Mouse (Mus musculus) kidney, embryonic 15.5 days (tissue): ENCODE measurements around the gene Plxna4. TPM values are rescaled to one million over a fixed set of nuclear protein-coding genes. Genes with fewer than 3 reads are reported as not detected.

Experiments used
- ATAC-seq: fragments of 200-750 bp; cut with Nextera tagmentation; replicated peaks from 2 replicates; pipeline ENCODE4 v1.8.0; 2017; ENCODE audit warnings: moderate TSS enrichment; ENCODE audit not compliant: low FRiP score
- H3K27ac ChIP-seq: fragments of 300-500 bp; sonication (generic); 2 replicates; pipeline ENCODE4 v1.5.1; 2015; ENCODE audit warnings: mild to moderate bottlenecking, inconsistent platforms
- H3K27me3 ChIP-seq: fragments of 300-500 bp; sonication (generic); 2 replicates; pipeline ENCODE4 v1.6.1; 2015; ENCODE audit warnings: inconsistent platforms
- H3K36me3 ChIP-seq: fragments of 300-500 bp; sonication (generic); 2 replicates; pipeline ENCODE4 v1.6.1; 2015; ENCODE audit warnings: inconsistent platforms
- H3K4me1 ChIP-seq: fragments of 300-500 bp; sonication (generic); 2 replicates; pipeline ENCODE4 v1.6.1; 2015; ENCODE audit warnings: inconsistent platforms
- H3K4me2 ChIP-seq: fragments of 300-500 bp; sonication (generic); 2 replicates; pipeline ENCODE4 v1.6.1; 2015; ENCODE audit warnings: moderate library complexity, mild to moderate bottlenecking, inconsistent platforms
- H3K4me3 ChIP-seq: fragments of 300-500 bp; sonication (generic); replicated peaks from 2 replicates; pipeline ENCODE4 v1.5.1; 2015; ENCODE audit warnings: mild to moderate bottlenecking, inconsistent platforms
- H3K9ac ChIP-seq: fragments of 300-500 bp; sonication (generic); 2 replicates; pipeline ENCODE4 v1.6.1; 2015; ENCODE audit warnings: mild to moderate bottlenecking, inconsistent platforms
- H3K9me3 ChIP-seq: fragments of 300-500 bp; sonication (generic); replicated peaks from 2 replicates; pipeline ENCODE4 v1.6.1; 2016; ENCODE audit warnings: inconsistent platforms
- WGBS: fragments of 180-500 bp; shearing (Covaris S2); methylation state at CpG from one replicate; pipeline ENCODE4 v1.1.7; 2015; ENCODE audit warnings: mixed read lengths; 5-methylcytosine and 5-hydroxymethylcytosine counted together
- polyA plus RNA-seq: library from polyadenylated mRNA; unstranded; fragments of >200 nt; fragmentation: Nextera tagmentation; extraction: Ambion mirVana; gene quantifications from 2 replicates; pipeline ENCODE4 v1.2.1, GENCODE M21; 2015

Gene Plxna4
- polyA plus RNA-seq, 1 experiment from 2014 or later: 2.0 TPM

- Histone ChIP-seq H3K27ac (no peak overlapping the region), H3K4me3 (no peak overlapping the region), H3K4me2 (no peak overlapping the region), H3K27me3 (no peaks in the 10 kb centered on the region), H3K4me1 (0 out of 2 replicates have a peak, but pooled peaks cover 7% of the 10 kb centered on the region), H3K9me3 (no peaks in the 10 kb centered on the region), H3K9ac (no peak overlapping the region), H3K36me3 (no peaks in the 10 kb centered on the region)
- ATAC-seq: no peak
- 69% methylated on average over 8 of the region's 8 CpGs for WGBS
Measured at GRCm38 (mm10) chr6:32465129-32465528, 122.9 kb downstream of the Plxna4 start.

GRCm38 (mm10) chr6:32464637-32465036 is 123.4 kb downstream of the Plxna4 start:
- no peaks in the 10 kb centered on the region for H3K36me3 ChIP-seq
- 0 out of 2 replicates have a peak, but pooled peaks cover 7% of the 10 kb centered on the region for H3K4me1 ChIP-seq
- H3K4me2 ChIP-seq: no peak overlapping the region
- H3K4me3 ChIP-seq: no peak overlapping the region
- no peak for ATAC-seq
- H3K9ac ChIP-seq: no peak overlapping the region
- H3K9me3 ChIP-seq: no peaks in the 10 kb centered on the region
- 24% methylated on average over 8 of the region's 8 CpGs for WGBS
- H3K27ac ChIP-seq: no peak overlapping the region
- H3K27me3 ChIP-seq: no peaks in the 10 kb centered on the region

- Histone ChIP-seq H3K9me3 (no peaks in the 10 kb centered on the region), H3K27me3 (no peaks in the 10 kb centered on the region), H3K36me3 (no peaks in the 10 kb centered on the region), H3K4me3 (no peak overlapping the region), H3K4me2 (no peak overlapping the region), H3K27ac (no peak overlapping the region), H3K4me1 (0 out of 2 replicates have a peak, but pooled peaks cover 7% of the 10 kb centered on the region), H3K9ac (no peak overlapping the region)
- 63% methylated on average over 4 of the region's 4 CpGs for WGBS
- ATAC-seq: no peak
Measured at GRCm38 (mm10) chr6:32464046-32464445, 123.9 kb downstream of the Plxna4 start.

GRCm38 (mm10) chr6:32460400-32460799 is 127.6 kb downstream of the Plxna4 start:
- Histone ChIP-seq H3K4me1 (0 out of 2 replicates have a peak, but pooled peaks cover 7% of the 10 kb centered on the region), H3K36me3 (no peaks in the 10 kb centered on the region), H3K4me2 (no peak overlapping the region), H3K9me3 (no peaks in the 10 kb centered on the region), H3K27ac (no peak overlapping the region), H3K9ac (no peak overlapping the region), H3K27me3 (no peaks in the 10 kb centered on the region), H3K4me3 (no peak overlapping the region)
- no peak for ATAC-seq
- 59% methylated on average over 8 of the region's 8 CpGs for WGBS

- WGBS: 77% methylated on average over 3 of the region's 3 CpGs
- ATAC-seq: no peak
- H3K9ac ChIP-seq: no peak overlapping the region
- no peak overlapping the region for H3K27ac ChIP-seq
- no peaks in the 10 kb centered on the region for H3K4me1 ChIP-seq
- H3K4me2 ChIP-seq: no peak overlapping the region
- H3K27me3 ChIP-seq: no peaks in the 10 kb centered on the region
- H3K36me3 ChIP-seq: no peaks in the 10 kb centered on the region
- no peak overlapping the region for H3K4me3 ChIP-seq
- no peaks in the 10 kb centered on the region for H3K9me3 ChIP-seq
Measured at GRCm38 (mm10) chr6:32456641-32457040, 131.4 kb downstream of the Plxna4 start.

GRCm38 (mm10) chr6:32451851-32452250 is 136.1 kb downstream of the Plxna4 start:
- Histone ChIP-seq H3K4me2 (no peak overlapping the region), H3K27ac (no peak overlapping the region), H3K9me3 (no peaks in the 10 kb centered on the region), H3K27me3 (no peaks in the 10 kb centered on the region), H3K36me3 (no peaks in the 10 kb centered on the region), H3K4me3 (no peak overlapping the region), H3K9ac (no peak overlapping the region), H3K4me1 (no peaks in the 10 kb centered on the region)
- ATAC-seq: no peak

GRCm38 (mm10) chr6:32449237-32449963 is 138.6 kb downstream of the Plxna4 start:
- Histone ChIP-seq H3K9ac (no peak overlapping the region), H3K4me3 (no peak overlapping the region), H3K9me3 (no peaks in the 10 kb centered on the region), H3K36me3 (no peaks in the 10 kb centered on the region), H3K4me1 (no peaks in the 10 kb centered on the region), H3K4me2 (no peak overlapping the region), H3K27ac (no peak overlapping the region), H3K27me3 (no peaks in the 10 kb centered on the region)
- 72% methylated on average over 8 of the region's 8 CpGs for WGBS
- no peak for ATAC-seq

- no peak overlapping the region for H3K4me3 ChIP-seq
- ATAC-seq: no peak
- no peak overlapping the region for H3K27ac ChIP-seq
- H3K4me1 ChIP-seq: no peaks in the 10 kb centered on the region
- H3K36me3 ChIP-seq: no peaks in the 10 kb centered on the region
- 80% methylated on average over 3 of the region's 3 CpGs for WGBS
- H3K27me3 ChIP-seq: no peaks in the 10 kb centered on the region
- no peaks in the 10 kb centered on the region for H3K9me3 ChIP-seq
- H3K9ac ChIP-seq: no peak overlapping the region
- no peak overlapping the region for H3K4me2 ChIP-seq
Measured at GRCm38 (mm10) chr6:32448787-32449186, 139.2 kb downstream of the Plxna4 start.

DNA sequence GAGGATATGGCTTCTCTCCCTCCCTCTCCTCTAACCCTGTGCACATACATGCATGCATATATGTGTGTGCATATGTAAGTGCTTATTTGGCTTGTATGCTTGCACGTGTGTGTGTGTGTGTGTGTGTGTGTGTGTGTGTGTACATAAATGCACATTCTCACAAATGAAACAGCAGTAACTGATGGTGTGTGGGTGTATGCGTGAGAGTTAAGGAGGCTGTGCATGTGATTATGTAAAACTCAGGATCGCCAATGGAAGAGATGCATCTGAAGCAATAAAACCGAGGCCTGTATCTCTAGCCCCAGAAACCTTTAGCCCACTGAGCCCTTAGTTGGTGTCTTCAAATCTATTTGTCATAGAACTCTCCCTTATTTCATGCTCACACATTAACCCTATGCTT is 141.7 kb downstream of the Plxna4 start:
- WGBS: 70% methylated on average over 4 of the region's 4 CpGs
- H3K4me2 ChIP-seq: no peak overlapping the region
- H3K27ac ChIP-seq: no peak overlapping the region
- H3K4me3 ChIP-seq: no peak overlapping the region
- H3K9ac ChIP-seq: no peak overlapping the region
- no peak for ATAC-seq
- H3K9me3 ChIP-seq: no peaks in the 10 kb centered on the region
- H3K4me1 ChIP-seq: no peaks in the 10 kb centered on the region
- H3K27me3 ChIP-seq: no peaks in the 10 kb centered on the region
- H3K36me3 ChIP-seq: no peaks in the 10 kb centered on the region

DNA sequence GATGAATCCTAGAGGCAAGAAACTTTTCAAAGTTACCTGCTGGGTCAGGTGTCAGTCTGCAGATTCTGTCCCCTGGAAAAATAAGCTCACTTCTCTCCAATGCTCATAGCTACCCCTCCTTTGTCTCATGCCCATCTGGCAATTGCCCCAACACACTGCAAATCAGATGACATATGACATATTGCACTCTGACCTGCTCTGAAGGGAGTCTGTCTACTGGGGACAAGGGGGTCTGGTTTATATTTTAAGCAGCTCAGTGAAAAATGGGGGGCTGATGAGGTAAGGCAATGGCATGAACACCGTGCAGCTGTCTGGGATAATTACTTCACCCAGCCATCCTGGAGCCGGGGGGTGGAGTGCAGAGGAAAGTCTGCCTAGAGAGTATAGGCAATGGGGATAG is 142.7 kb downstream of the Plxna4 start:
- no peaks in the 10 kb centered on the region for H3K36me3 ChIP-seq
- 47% methylated on average over 2 of the region's 2 CpGs for WGBS
- H3K27me3 ChIP-seq: no peaks in the 10 kb centered on the region
- no peak overlapping the region for H3K9ac ChIP-seq
- no peak overlapping the region for H3K4me3 ChIP-seq
- no peak for ATAC-seq
- no peak overlapping the region for H3K27ac ChIP-seq
- H3K4me1 ChIP-seq: no peaks in the 10 kb centered on the region
- no peaks in the 10 kb centered on the region for H3K9me3 ChIP-seq
- H3K4me2 ChIP-seq: no peak overlapping the region

DNA sequence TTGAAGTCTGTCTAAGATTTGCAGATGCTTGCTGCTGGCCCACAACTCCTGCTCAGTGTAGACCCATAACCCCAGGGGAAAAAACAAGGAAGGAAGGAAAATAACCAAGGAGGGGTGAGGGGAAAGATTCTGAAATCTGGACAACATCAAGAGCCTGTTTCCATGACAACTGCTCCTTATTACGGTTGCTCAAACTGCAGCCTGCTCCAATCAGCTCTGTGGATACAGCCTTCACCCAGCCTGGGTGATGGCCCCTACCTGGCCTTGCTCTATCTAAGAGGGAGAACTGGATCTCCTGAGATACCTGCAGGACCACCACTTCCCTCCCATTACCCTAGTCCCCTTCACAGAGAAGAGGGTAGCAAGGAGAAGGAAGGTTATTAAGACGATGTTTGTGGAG is 143.6 kb downstream of the Plxna4 start:
- ATAC-seq: no peak
- Histone ChIP-seq H3K27me3 (no peaks in the 10 kb centered on the region), H3K9ac (no peak overlapping the region), H3K4me3 (no peak overlapping the region), H3K27ac (no peak overlapping the region), H3K36me3 (no peaks in the 10 kb centered on the region), H3K4me1 (no peaks in the 10 kb centered on the region), H3K4me2 (no peak overlapping the region), H3K9me3 (no peaks in the 10 kb centered on the region)
- WGBS: 70% methylated on average over 2 of the region's 2 CpGs

- WGBS: 83% methylated on average over 1 of the region's 1 CpGs
- Histone ChIP-seq H3K36me3 (no peaks in the 10 kb centered on the region), H3K27me3 (no peaks in the 10 kb centered on the region), H3K4me1 (no peaks in the 10 kb centered on the region), H3K9me3 (no peaks in the 10 kb centered on the region), H3K9ac (no peak overlapping the region), H3K27ac (no peak overlapping the region), H3K4me2 (no peak overlapping the region), H3K4me3 (no peak overlapping the region)
- no peak for ATAC-seq
Measured at GRCm38 (mm10) chr6:32443679-32444078, 144.3 kb downstream of the Plxna4 start.

GRCm38 (mm10) chr6:32439434-32439833 is 148.6 kb downstream of the Plxna4 start:
- Histone ChIP-seq H3K27me3 (no peaks in the 10 kb centered on the region), H3K9ac (no peak overlapping the region)
- ATAC-seq: no peak

More at GRCm38 (mm10) chr6:32439434-32439833, 148.6 kb downstream of the Plxna4 start:
- H3K4me3 ChIP-seq: no peak overlapping the region
- no peaks in the 10 kb centered on the region for H3K36me3 ChIP-seq
- H3K4me2 ChIP-seq: no peak overlapping the region
- no peaks in the 10 kb centered on the region for H3K9me3 ChIP-seq
- 61% methylated on average over 2 of the region's 2 CpGs for WGBS
- H3K27ac ChIP-seq: no peak overlapping the region
- H3K4me1 ChIP-seq: no peaks in the 10 kb centered on the region
